Mouse (Mus musculus): ENCODE results near the gene Oprm1.
"Not testable (repeated sequence)": the region's sequence is repeated elsewhere in the genome, so short reads cannot be mapped to it uniquely, and the experiment has no call there.

Gene Oprm1

DNA sequence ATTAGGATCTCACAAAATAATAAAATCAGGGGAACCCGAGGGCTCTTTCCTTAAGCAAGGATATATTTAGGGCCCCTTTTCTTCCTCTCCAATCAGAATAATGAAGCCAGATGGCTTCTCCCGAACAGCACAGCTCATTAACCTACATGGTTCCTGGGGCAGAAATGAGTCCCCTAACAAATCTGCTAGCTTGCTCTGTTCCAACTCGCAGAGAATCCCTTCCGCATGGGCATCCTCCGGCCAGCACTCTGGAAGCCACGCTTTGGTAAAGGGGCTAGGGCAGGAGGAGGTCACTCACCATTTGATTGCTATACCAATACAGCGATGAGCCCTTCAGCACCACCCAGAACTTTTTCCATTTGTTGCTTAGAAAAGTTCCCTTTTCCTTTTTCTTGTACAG lies 220.9 kb downstream of the Oprm1 start:
- no peak for DNase-seq (ENCODE audit: low spot score)

DNA sequence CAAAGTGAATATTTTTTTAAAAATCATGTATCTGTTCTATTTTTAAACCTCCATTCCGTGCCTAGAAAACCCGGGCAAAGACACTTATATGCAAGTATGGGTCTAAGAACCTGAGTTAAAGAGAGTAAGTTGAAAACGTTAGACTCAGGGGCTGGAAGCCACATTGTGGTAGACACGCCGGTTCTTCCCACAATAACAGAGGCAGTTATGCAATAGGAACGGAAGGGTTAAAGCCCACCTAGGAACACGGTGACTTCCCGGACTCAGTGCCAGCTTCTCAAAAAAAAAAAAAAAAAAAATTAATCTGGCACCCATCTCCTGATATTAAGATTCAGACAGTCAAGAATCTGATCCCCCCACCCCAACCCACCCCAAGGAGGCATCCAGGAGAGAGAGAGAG lies 221.5 kb downstream of the Oprm1 start:
- DNase-seq (ENCODE audit: low spot score) = no peak

GRCm38 (mm10) chr10:6980236-6980635 lies 221.9 kb downstream of the Oprm1 start:
- no peak for DNase-seq (ENCODE audit: low spot score)

GRCm38 (mm10) chr10:6982751-6983151 lies 224.4 kb downstream of the Oprm1 start:
- no peak for DNase-seq (ENCODE audit: low spot score)

DNA sequence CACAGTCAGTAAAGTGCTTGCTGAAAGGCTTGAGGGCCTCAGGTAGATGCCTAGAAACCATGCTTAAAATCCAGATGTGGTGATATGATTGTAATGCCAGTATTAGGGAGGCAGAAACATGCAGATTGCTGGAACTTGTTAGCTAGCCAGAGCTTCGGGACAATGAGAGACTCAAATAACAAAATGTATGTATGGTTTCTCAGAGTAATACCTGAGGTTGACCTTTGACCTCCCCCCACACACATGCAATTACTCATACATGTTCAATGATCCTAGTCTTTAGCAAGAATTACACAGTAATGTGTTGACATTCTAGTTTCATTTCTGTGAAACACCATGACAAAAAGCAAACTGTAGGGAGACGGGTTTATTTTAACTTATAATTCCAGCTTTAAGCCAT lies 225.1 kb downstream of the Oprm1 start:
- DNase-seq (ENCODE audit: low spot score) = no peak

GRCm38 (mm10) chr10:6986246-6986645 lies 227.9 kb downstream of the Oprm1 start:
- no peak for DNase-seq (ENCODE audit: low spot score)

- DNase-seq (ENCODE audit: low spot score) = no peak
Observed at GRCm38 (mm10) chr10:6987399-6988098, 229.2 kb downstream of the Oprm1 start.

DNA sequence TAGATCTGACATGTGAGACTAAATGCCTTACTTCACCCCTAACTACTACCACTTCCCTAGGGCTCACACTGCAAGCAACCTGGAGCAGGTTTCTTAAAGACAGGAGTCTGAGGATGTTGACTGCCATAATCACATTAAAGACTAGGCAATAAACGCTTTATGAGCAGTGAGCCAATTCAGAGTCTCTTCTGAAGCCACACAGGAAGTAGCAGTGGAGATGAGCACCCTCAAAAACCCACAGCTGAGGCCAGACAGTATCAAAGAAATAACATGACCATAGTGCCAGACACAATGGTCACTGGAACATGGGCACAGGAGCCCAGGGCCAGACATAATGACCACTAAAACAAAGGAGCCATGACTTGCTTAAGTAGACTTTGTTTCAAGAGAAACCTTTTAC lies 230.2 kb downstream of the Oprm1 start:
- DNase-seq (ENCODE audit: low spot score) = no peak

- no peak for DNase-seq (ENCODE audit: low spot score)
Observed at GRCm38 (mm10) chr10:6996895-6997294, 238.6 kb downstream of the Oprm1 start.

DNA sequence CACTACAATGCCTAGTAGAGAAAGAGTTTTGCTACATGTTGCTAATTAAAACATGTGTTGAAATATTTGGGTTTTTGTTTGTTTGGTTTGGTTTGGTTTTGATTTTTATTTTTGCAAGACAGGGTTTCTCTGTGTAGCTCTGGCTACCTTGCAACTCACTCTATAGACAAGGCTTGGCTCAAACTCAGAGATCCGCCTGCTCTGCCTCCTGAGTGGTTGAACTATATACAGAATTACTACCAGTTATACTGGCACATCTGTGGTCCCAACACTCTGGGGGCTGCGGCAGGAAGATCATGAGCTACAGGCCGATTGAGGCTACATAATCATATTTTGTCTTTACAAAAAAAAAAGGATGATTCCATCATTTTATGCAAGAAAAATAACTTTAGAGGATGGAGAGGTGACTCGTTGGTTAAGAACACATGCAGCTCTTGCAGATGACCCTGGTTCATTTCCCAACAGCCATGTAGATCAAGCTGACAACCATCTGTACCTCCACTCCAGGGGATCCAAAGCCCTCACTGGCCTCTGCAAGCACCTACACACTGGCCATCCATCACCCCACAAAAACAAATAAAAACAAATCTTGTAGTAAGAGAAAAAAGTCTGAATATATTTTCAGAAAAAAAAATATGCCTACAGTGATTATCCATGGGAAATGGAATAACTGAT lies 240.4 kb downstream of the Oprm1 start:
- DNase-seq (ENCODE audit: low spot score) = no peak

DNA sequence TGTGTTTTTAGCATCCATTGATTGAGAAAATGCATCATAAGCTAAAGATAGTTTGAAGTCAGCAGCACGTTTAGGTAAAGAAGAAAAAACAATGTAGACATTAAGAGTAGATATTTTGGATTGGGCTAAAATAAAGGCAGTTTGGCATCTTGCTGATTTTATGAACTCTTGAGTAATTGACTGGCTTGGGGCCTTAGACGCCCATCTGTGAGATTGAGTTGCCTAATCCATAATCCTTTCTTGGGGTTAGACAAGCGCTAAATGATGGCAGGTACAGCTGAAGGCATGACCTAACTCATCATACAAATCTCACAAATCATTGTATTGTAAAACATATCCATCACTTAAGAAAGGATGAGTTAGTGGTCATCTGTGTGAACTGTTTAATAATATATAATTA lies 241.0 kb downstream of the Oprm1 start:
- no peak for DNase-seq (ENCODE audit: low spot score)

GRCm38 (mm10) chr10:7003898-7004297 lies 245.6 kb downstream of the Oprm1 start:
- DNase-seq (ENCODE audit: low spot score) = not testable (repeated sequence)

DNA sequence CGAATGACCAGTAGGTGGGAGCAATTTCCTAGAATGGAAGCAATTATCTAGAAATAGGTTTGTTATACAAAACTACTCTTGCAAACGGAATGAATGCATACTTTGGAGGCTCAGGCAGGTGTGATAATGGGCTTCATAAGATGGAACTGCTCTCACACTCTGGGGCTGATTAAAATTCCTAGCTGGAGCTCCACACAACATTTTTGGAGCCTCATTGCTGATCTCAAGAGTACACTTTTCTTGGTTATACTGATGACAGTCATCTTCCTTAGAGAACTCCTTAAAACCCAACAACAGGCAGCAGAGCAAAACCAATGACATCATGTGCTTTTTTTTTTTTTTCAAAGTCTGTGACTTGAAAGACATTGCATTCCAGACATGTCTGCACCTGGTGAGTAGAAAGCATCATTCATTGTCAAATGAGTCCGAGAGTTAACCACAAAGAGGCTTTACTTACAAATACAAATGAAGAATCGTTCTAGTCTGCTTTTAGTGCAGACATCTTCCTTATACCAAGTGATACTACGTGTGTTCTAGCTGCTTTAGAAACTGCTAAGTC lies 246.8 kb downstream of the Oprm1 start:
- no peak for DNase-seq (ENCODE audit: low spot score)

DNA sequence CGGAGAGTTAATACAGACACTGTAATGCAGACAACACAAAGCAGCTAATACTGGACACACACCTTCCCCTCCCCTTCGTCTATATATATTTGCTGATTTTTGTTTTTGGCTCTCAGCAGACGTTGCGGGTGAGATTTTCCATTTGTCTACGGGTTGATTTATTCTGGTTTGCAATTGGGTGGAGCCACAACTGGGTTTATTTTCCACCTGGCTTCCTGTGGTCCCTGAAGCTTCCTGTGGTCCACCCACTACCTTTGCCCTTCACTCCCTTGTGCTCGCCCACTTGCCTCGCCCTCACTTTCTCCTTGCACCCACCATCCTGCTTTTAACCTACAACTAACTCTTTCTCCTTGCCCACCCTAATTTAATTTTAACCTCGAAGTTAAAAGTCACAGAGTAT lies 252.2 kb downstream of the Oprm1 start:
- DNase-seq (ENCODE audit: low spot score) = no peak

DNA sequence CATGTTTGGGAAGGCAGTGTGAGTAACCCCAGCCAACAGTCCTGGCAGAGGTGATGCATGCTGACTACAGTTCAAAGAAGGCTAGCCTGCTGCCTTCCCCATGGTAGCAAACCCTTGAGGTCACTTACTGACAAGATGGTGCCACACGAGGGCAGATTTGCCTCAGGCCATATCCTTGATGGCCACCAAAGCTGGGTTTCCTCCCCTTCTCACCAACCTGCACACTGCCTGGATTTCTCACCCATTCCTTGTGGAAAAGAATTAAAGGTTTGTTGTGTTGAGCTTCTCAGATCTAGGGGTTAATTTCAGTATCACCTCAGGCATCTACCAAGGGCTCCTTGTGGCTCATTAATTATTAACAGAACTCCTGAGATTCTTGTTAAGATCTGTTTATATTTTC lies 256.9 kb downstream of the Oprm1 start:
- DNase-seq (ENCODE audit: low spot score) = no peak

DNA sequence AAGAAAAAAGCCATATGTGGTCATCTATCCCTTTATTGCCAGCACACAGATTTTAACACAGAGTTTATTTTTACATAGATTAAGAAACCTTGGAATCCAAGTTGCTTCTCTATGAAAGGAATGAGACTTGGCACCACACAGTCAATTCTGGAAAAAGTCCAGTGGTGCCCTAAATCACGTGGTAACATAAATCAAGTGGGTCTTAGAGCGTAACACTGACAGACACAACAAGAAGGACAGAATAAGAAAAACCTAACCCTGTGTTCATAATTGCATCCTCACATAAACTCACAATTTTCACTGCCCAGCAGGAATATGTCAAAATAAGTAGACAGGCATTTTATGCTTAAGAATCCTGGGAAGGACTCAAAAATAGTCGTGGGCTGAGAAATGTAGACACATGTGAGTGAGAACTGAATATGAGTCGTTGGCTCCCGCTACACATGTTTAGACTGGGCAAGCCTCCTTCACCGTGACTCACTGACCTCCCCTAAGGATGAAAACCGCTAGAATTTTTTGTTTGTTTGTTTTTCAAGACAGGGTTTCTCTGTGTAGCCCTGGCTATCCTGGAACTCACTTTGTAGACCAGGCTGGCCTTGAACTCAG lies 261.6 kb downstream of the Oprm1 start:
- DNase-seq (ENCODE audit: low spot score) = no peak

DNA sequence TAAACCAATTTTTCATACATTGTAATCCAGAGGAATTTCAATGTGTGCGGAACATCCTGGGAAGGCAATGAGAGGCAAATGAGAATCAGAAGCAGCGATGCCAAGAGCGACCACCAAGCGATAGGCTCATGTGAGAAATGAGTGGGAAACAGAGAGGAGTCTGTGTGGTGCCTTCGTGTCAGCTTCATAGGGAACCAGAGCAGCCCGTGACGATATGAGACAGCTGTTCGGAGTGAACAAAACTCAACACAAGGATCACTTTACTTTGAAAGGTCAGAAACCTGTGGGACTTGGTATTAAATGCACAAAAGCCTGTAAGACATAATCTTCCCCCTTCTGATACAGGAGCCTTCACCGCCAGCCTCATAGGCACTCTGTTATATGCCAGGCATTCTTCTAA lies 262.2 kb downstream of the Oprm1 start:
- DNase-seq (ENCODE audit: low spot score) = no peak

GRCm38 (mm10) chr10:7025028-7025427 lies 266.7 kb downstream of the Oprm1 start:
- no peak for DNase-seq (ENCODE audit: low spot score)

DNA sequence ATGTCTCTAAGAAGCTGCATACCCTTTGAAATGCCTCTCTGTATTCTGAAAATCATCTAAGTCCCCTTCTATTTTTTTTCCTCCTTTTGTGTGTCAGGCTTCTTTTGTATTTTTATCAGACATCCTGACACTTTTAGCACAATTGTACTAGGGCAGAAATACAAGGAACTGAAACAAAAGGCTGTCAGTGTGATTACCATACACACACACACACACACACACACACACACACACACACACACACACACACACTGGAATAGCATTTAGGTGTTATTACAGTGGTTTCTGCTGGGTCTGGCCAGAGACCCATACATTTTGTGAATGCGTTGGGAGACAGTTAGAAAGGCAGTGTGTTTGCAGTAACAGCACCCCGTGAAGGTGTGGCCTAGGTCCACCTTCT lies 275.2 kb downstream of the Oprm1 start:
- no peak for DNase-seq (ENCODE audit: low spot score)

DNA sequence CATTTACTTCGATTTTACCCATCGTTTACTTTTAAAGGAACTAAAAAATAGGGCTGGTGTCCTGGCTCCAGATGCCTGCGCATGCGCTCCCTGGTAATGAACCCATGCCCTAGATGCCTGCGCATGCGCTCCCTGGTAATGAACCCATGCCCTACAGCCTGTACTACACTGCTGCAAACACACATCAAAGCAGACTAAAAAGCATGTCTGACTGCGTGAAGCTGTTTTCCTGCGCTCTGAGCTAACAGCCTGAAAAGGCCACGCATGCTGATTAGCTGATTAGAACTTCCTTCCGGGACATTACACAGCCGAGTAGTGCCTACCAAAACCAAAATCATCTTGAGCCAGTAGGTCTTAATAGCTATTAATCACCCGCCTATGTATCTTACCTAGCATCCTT lies 277.2 kb downstream of the Oprm1 start:
- no peak for DNase-seq (ENCODE audit: low spot score)

DNA sequence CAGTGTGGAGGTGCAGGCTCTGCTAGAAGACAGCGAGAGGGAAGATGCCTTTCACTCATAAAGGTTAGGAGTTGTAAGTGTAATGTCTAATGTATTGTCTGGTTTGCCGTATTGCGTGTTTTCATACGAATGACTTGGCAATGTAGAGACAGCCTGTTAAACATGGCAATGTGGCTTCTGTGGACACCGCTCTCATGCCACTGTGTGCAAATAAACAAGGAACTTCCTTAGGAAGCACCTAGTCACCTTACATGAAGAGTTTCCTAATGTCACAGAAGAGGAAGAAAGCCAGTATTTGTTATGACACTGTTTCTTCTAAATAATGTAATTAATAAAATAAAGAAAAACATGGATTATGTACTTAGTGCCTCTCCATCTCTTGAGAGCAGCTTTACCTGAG lies 278.9 kb downstream of the Oprm1 start:
- DNase-seq (ENCODE audit: low spot score) = no peak

DNA sequence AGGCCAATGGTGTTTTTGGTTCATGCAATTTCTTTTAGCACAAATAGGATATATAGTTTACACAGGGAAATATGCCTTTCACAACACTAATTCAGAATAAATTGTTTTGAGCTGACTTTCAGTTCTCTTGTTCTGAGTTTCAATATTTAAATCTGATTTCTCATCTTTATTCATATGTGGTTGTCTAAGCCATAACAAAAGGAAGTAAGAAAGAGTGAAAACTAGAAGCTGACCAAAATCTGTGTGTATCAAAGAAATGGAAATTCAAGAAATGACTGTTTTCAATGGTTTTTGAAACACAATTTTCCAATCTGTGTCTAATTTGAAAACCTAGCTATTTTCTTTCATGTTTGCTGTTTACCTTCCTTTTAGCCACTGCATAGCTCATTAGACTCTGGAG lies 282.7 kb downstream of the Oprm1 start:
- no peak for DNase-seq (ENCODE audit: low spot score)

GRCm38 (mm10) chr10:7043896-7044295 lies 285.6 kb downstream of the Oprm1 start:
- DNase-seq (ENCODE audit: low spot score) = no peak
